Mouse (Mus musculus) mesoderm, embryonic 11.5 days (tissue): ENCODE data around the gene Vmn1r149.
"Not testable (repeated sequence)": the region's sequence is repeated elsewhere in the genome, so short reads cannot be mapped to it uniquely, and the experiment has no call there.

ENCODE experiments used
- DNase-seq: peaks from one replicate; pipeline ENCODE4 v3.0.0-alpha.2; 2012; ENCODE audit warnings: low read depth, low spot score

Gene Vmn1r149

DNA sequence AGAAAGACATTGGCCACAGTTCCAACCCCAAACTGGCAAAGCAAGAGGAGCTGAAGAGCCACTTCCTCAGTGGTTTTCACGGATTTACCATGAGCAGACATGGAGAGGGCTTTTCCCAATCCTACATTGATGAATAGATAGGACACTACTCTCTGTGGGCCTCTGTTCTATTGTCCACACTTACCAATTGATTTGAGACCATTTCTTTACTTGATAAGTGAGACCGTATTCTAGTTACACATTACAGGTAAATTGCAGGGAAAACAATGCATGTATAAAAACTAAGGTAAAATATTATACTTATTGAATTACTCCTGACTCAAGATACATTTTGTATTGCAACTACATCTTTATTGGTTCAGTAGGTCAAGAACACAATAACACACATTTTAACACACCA, at the start of gene Vmn1r149:
TSS of gene Vmn1r149 (minus strand) at position 101 of the 400 bp plus-strand sequence.
- not testable (repeated sequence) for DNase-seq

DNA sequence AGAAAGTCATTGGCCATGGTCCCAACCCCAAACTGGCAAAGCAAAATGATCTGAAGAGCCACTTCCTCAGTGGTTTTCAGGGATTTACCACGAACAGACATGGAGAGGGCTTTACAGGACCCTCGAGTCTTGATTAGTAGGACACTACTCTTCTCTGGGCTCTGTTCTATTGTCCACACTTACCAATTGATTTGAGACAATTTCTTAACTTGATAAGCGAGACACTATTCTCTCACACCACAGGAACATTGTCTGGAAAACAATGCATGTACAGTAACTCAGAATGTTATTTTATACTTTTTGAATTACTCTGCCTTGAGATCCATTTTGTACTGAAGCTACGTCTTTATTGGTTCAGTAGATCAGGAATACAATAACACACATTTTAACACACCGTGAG, 25.9 kb upstream of the Vmn1r149 start, which contains the start of gene Gm10665:
TSS of gene Gm10665 (minus strand) at position 101 of the 400 bp plus-strand sequence.
- DNase-seq = not testable (repeated sequence)

DNA sequence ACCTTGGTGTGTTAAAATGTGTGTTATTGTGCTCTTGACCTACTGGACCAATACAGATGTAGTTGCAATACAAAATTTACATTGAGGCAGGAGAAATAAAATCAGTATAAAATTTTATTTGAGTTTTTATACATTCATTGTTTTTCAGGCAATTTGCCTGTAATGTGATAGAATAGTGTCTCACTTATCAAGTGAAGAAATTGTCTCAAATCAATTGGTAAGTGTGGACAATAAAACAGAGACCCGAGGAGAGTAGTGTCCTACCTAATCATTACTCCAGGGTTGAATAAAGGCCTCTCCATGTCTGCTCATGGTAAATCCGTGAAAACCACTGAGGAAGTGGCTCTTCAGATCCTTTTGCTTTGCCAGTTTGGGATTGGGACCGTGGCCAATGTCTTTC, 24.7 kb downstream of the Vmn1r149 start, which contains the start of gene Vmn1r148:
TSS of gene Vmn1r148 (plus strand) at position 301 of the 400 bp plus-strand sequence.
- DNase-seq = not testable (repeated sequence)
